Mouse (Mus musculus) MEL (cell line): Measurements from ENCODE around the gene Ifngr2. TPM values are rescaled to one million over a fixed set of nuclear protein-coding genes. Genes with fewer than 3 reads are reported as not detected.

ENCODE experiments used
- DNase-seq: peaks from one replicate; pipeline ENCODE4 v3.0.0; 2011; ENCODE audit warnings: low read depth, low spot score
- H3K27ac ChIP-seq: 2 replicates; pipeline ENCODE4 v1.5.1; 2012; ENCODE audit warnings: low read depth, mild to moderate bottlenecking, control low read depth, low read length, moderate library complexity; ENCODE audit not compliant: control insufficient read depth
- H3K27me3 ChIP-seq, 2 experiments: fragments of 150-350 bp in 1 of 2; sonication (generic) in 1 of 2; 2 replicates each; pipeline ENCODE4 v1.6.1; 2012; ENCODE audit warnings: low read length in 2 of 2, mild to moderate bottlenecking in 2 of 2, improper control_type of control experiment in 1 of 2, moderate library complexity in 1 of 2; ENCODE audit not compliant: insufficient read depth in 2 of 2, control insufficient read depth in 1 of 2
- H3K36me3 ChIP-seq, 2 experiments: 2 replicates each; pipeline ENCODE4 v1.6.1; 2012 to 2014; ENCODE audit warnings: low read length in 2 of 2, improper control_type of control experiment in 1 of 2, inconsistent platforms in 1 of 2, mild to moderate bottlenecking in 1 of 2; ENCODE audit not compliant: insufficient read depth in 2 of 2, control insufficient read depth in 1 of 2
- H3K4me1 ChIP-seq, 2 experiments: fragments of 150-350 bp in 1 of 2; sonication (generic) in 1 of 2; 2 replicates each; pipeline ENCODE4 v1.6.1; 2012; ENCODE audit warnings: low read length in 2 of 2, improper control_type of control experiment in 1 of 2, mild to moderate bottlenecking in 1 of 2; ENCODE audit not compliant: insufficient read depth in 2 of 2, control insufficient read depth in 1 of 2
- H3K4me3 ChIP-seq, 2 experiments: fragments of 150-350 bp in 1 of 2; sonication (generic) in 1 of 2; 2 replicates each; pipeline ENCODE4 v1.5.1; 2012; ENCODE audit warnings: low read depth in 2 of 2, low read length in 2 of 2, mild to moderate bottlenecking in 2 of 2, moderate library complexity in 2 of 2, control low read depth in 1 of 2, improper control_type of control experiment in 1 of 2; ENCODE audit not compliant: control insufficient read depth in 1 of 2, insufficient read depth in 1 of 2
- H3K79me2 ChIP-seq: 2 replicates; pipeline ENCODE4 v1.6.1; 2012; ENCODE audit warnings: mild to moderate bottlenecking, low read length, moderate library complexity; ENCODE audit not compliant: control insufficient read depth, poor library complexity, insufficient read depth
- H3K9ac ChIP-seq: 2 replicates; pipeline ENCODE4 v1.6.1; 2012; ENCODE audit warnings: low read depth, mild to moderate bottlenecking, control low read depth, low read length, moderate library complexity; ENCODE audit not compliant: control insufficient read depth, poor library complexity, severe bottlenecking
- H3K9me3 ChIP-seq: fragments of 150-350 bp; sonication (generic); replicated peaks from 2 replicates; pipeline ENCODE4 v1.6.1; 2012; ENCODE audit warnings: mild to moderate bottlenecking, low read length, improper control_type of control experiment, moderate library complexity; ENCODE audit not compliant: insufficient read depth
- BHLHE40 ChIP-seq: IDR thresholded peaks from 2 replicates; pipeline ENCODE4 v1.6.1; 2012; ENCODE audit warnings: low read depth, mild to moderate bottlenecking, inconsistent platforms, low read length, improper control_type of control experiment, borderline replicate concordance
- CTCF ChIP-seq, 3 experiments: IDR thresholded peaks in 2 of 3; conservative IDR thresholded peaks in 1 of 3; 2 replicates each; pipeline ENCODE4 v1.5.1; 2011 to 2012; ENCODE audit warnings: low read length in 3 of 3, low read depth in 2 of 3, mild to moderate bottlenecking in 2 of 3, improper control_type of control experiment in 1 of 3, inconsistent platforms in 1 of 3, mixed read lengths in 1 of 3, moderate library complexity in 1 of 3; ENCODE audit not compliant: control insufficient read depth in 1 of 3, insufficient read depth in 1 of 3, poor library complexity in 1 of 3, severe bottlenecking in 1 of 3
- E2F4 ChIP-seq: IDR thresholded peaks from 2 replicates; pipeline ENCODE4 v1.6.1; 2011; ENCODE audit warnings: low read depth, low read length, improper control_type of control experiment, borderline replicate concordance
- EP300 ChIP-seq, 2 experiments: IDR thresholded peaks; 2 replicates each; pipeline ENCODE4 v1.6.1; 2011; ENCODE audit warnings: improper control_type of control experiment in 2 of 2, low read length in 2 of 2, low read depth in 1 of 2, mild to moderate bottlenecking in 1 of 2
- GABPA ChIP-seq: IDR thresholded peaks from 2 replicates; pipeline ENCODE4 v1.6.1; 2012; ENCODE audit warnings: low read depth, mild to moderate bottlenecking, inconsistent platforms, low read length, improper control_type of control experiment, moderate library complexity
- GATA1 ChIP-seq: IDR thresholded peaks from 2 replicates; pipeline ENCODE4 v1.6.1; 2011; ENCODE audit warnings: low read depth, low read length, improper control_type of control experiment
- JUND ChIP-seq: IDR thresholded peaks from 2 replicates; pipeline ENCODE4 v1.6.1; 2011; ENCODE audit warnings: low read depth, mild to moderate bottlenecking, improper control_type of control experiment, low read length
- KAT2A ChIP-seq: conservative IDR thresholded peaks from 2 replicates; pipeline ENCODE4 v1.6.1; 2012; ENCODE audit warnings: low read depth, low read length, improper control_type of control experiment, inconsistent platforms
- MAZ ChIP-seq: IDR thresholded peaks from 2 replicates; pipeline ENCODE4 v1.6.1; 2012; ENCODE audit warnings: low read depth, mild to moderate bottlenecking, inconsistent platforms, low read length, improper control_type of control experiment
- MYB ChIP-seq: IDR thresholded peaks from 2 replicates; pipeline ENCODE4 v1.6.1; 2011; ENCODE audit warnings: mild to moderate bottlenecking, low read depth, low read length, improper control_type of control experiment
- MYC ChIP-seq: IDR thresholded peaks from 2 replicates; pipeline ENCODE4 v1.6.1; 2011; ENCODE audit warnings: low read depth, mild to moderate bottlenecking, low read length, improper control_type of control experiment, moderate library complexity
- NELFE ChIP-seq: IDR thresholded peaks from 2 replicates; pipeline ENCODE4 v1.6.1; 2011; ENCODE audit warnings: low read depth, low read length, improper control_type of control experiment
- POLR2A ChIP-seq, 2 experiments: IDR thresholded peaks; 2 replicates each; pipeline ENCODE4 v1.6.1; 2011 to 2012; ENCODE audit warnings: low read length in 2 of 2, mild to moderate bottlenecking in 2 of 2, control low read depth in 1 of 2, improper control_type of control experiment in 1 of 2, low read depth in 1 of 2, moderate library complexity in 1 of 2; ENCODE audit not compliant: control insufficient read depth in 1 of 2, insufficient read depth in 1 of 2, poor library complexity in 1 of 2
- POLR2AphosphoS5 ChIP-seq: IDR thresholded peaks from 2 replicates; pipeline ENCODE4 v1.6.1; 2012; ENCODE audit warnings: low read depth, borderline replicate concordance, mild to moderate bottlenecking, inconsistent platforms, low read length, moderate library complexity, mixed read lengths
- RCOR1 ChIP-seq: IDR thresholded peaks from 2 replicates; pipeline ENCODE4 v1.6.1; 2012; ENCODE audit warnings: low read depth, mild to moderate bottlenecking, inconsistent platforms, low read length, improper control_type of control experiment
- TAL1 ChIP-seq: IDR thresholded peaks from 2 replicates; pipeline ENCODE4 v1.6.1; 2012; ENCODE audit warnings: mild to moderate bottlenecking, inconsistent platforms, low read length, moderate library complexity, mixed read lengths
- TCF12 ChIP-seq: IDR thresholded peaks from 2 replicates; pipeline ENCODE4 v1.6.1; 2014; ENCODE audit warnings: low read depth, mild to moderate bottlenecking, inconsistent platforms, low read length, improper control_type of control experiment, moderate library complexity
- USF1 ChIP-seq: IDR thresholded peaks from 2 replicates; pipeline ENCODE4 v1.6.1; 2014; ENCODE audit warnings: low read depth, mild to moderate bottlenecking, inconsistent platforms, low read length, improper control_type of control experiment, moderate library complexity
- USF2 ChIP-seq, 2 experiments: IDR thresholded peaks; 2 replicates each; pipeline ENCODE4 v1.6.1; 2011 to 2012; ENCODE audit warnings: improper control_type of control experiment in 2 of 2, low read length in 2 of 2, borderline replicate concordance in 1 of 2, inconsistent platforms in 1 of 2, low read depth in 1 of 2, mild to moderate bottlenecking in 1 of 2; ENCODE audit not compliant: insufficient read depth in 1 of 2
- polyA plus RNA-seq, 2 experiments: library from polyadenylated mRNA; stranded (reverse) in 1 of 2; unstranded in 1 of 2; fragments of >175 nt in 1 of 2; fragments of >200 nt in 1 of 2; gene quantifications; 2 replicates each; pipeline versions ENCODE4 v1.2.1 to v1.2.4; 2012; ENCODE audit warnings: low replicate concordance in 2 of 2, low read depth in 1 of 2; ENCODE audit not compliant: insufficient read length in 2 of 2, insufficient read depth in 1 of 2, missing spikeins in 1 of 2
- total RNA-seq: library from RNA; depleted of rRNA; stranded (reverse); fragments of 300-350 nt; gene quantifications from 2 replicates; pipeline ENCODE4 v1.2.3, GENCODE M21; 2012

Ifngr2 gene
- total and polyA plus RNA-seq, 3 experiments: 2.8 to 11.0 TPM; not detected in 1

- H3K4me1 ChIP-seq: peaks cover 15 to 57% of the 10 kb centered on the region in 2 experiments
- H3K27ac ChIP-seq: no peak overlapping the region
- DNase-seq: no peak
Measured at GRCm38 (mm10) chr16:91538051-91538450, 8.8 kb upstream of the Ifngr2 start.

GRCm38 (mm10) chr16:91538513-91538912, 8.4 kb upstream of the Ifngr2 start:
- no peaks in the 10 kb centered on the region for H3K27me3 ChIP-seq
- TF ChIP-seq MYB (no peak), JUND (no peak), E2F4 (no peak), USF2 (IDR thresholded peaks at IDR 0.05; ENCODE audit: borderline replicate concordance in 1 of 2, insufficient read depth in 1 of 2, low read depth in 1 of 2, low read length in 2 of 2) (no peak), GATA1 (no peak), POLR2A (IDR thresholded peaks at IDR 0.05; ENCODE audit: control insufficient read depth in 1 of 2, insufficient read depth in 1 of 2, low read depth in 1 of 2, low read length in 2 of 2, poor library complexity in 1 of 2) (no peak), RCOR1 (no peak), MAZ (no peak), EP300 (IDR thresholded peaks at IDR 0.05; ENCODE audit: low read depth in 1 of 2, low read length in 2 of 2) (no peak)
- TF ChIP-seq, all 39 proteins: peak for 0
- no peak overlapping the region for H3K4me3 ChIP-seq
- H3K27ac ChIP-seq: no peak overlapping the region
- H3K9ac ChIP-seq: no peak overlapping the region
- peaks cover 19 to 61% of the 10 kb centered on the region in 2 experiments for H3K4me1 ChIP-seq
- H3K79me2 ChIP-seq: no peaks in the 10 kb centered on the region
- no peaks in the 10 kb centered on the region for H3K9me3 ChIP-seq
- H3K36me3 ChIP-seq: peaks cover 0 to 36% of the 10 kb centered on the region in 2 experiments; a peak in 2 of 4 replicates
- no peak for DNase-seq

More at GRCm38 (mm10) chr16:91538051-91538450, 8.8 kb upstream of the Ifngr2 start:
- Histone ChIP-seq H3K36me3 (peaks cover 0 to 31% of the 10 kb centered on the region in 2 experiments; a peak in 2 of 4 replicates), H3K9ac (no peak overlapping the region), H3K27me3 (no peaks in the 10 kb centered on the region), H3K9me3 (no peaks in the 10 kb centered on the region), H3K4me3 (no peak overlapping the region)
- no peak for TF ChIP-seq MYB
- TF ChIP-seq KAT2A: no peak
- TF ChIP-seq JUND: no peak
- TF ChIP-seq MAZ: no peak
- no peak for TF ChIP-seq POLR2AphosphoS5
- no peak for TF ChIP-seq CTCF (IDR thresholded peaks at IDR 0.05 in 2 of 3, conservative IDR thresholded peaks at IDR 0.05 in 1 of 3; ENCODE audit: control insufficient read depth in 1 of 3, insufficient read depth in 1 of 3, low read depth in 2 of 3, low read length in 3 of 3, poor library complexity in 1 of 3, severe bottlenecking in 1 of 3)
- no peak for TF ChIP-seq TCF12
- TF ChIP-seq BHLHE40: no peak
- no peak for TF ChIP-seq TAL1
- no peak for TF ChIP-seq MYC
- no peak for TF ChIP-seq GABPA
- TF ChIP-seq USF2 (IDR thresholded peaks at IDR 0.05; ENCODE audit: borderline replicate concordance in 1 of 2, insufficient read depth in 1 of 2, low read depth in 1 of 2, low read length in 2 of 2): no peak
- no peak for TF ChIP-seq EP300 (IDR thresholded peaks at IDR 0.05; ENCODE audit: low read depth in 1 of 2, low read length in 2 of 2)
- TF ChIP-seq USF1: no peak
- no peak for TF ChIP-seq NELFE
- TF ChIP-seq, all 39 proteins: peak for 0
- H3K79me2 ChIP-seq: no peaks in the 10 kb centered on the region
